Mouse (Mus musculus) left cerebral cortex, postnatal 14 days (tissue): ENCODE data around the gene Mlip. TPM values are rescaled to one million over a fixed set of nuclear protein-coding genes. Genes with fewer than 3 reads are reported as not detected.

Source experiments
- total RNA-seq, 2 experiments: library from RNA; stranded (reverse); gene quantifications; 2 replicates each; pipeline ENCODE4 v1.2.3; 2021

The Mlip gene
- total RNA-seq, 2 experiments from 2014 or later = 81.2 to 93.9 TPM

Other genes with a start within 250 kb of the Mlip start
- gene Lrrc1, start 191.9 kb upstream of the Mlip start, total RNA-seq = 1 to 10 TPM; 5.5 to 5.8 TPM